Mouse (Mus musculus) ES-Bruce4 (cell line): ENCODE measurements around the gene Eif1b. TPM values are rescaled to one million over a fixed set of nuclear protein-coding genes. Genes with fewer than 3 reads are reported as not detected.

Experiments
- H3K27ac ChIP-seq: 2 replicates; pipeline ENCODE4 v1.5.1; 2012; ENCODE audit warnings: low read length, inconsistent platforms; ENCODE audit not compliant: insufficient read depth
- H3K27me3 ChIP-seq: 2 replicates; pipeline ENCODE4 v1.6.1; 2012; ENCODE audit warnings: mild to moderate bottlenecking, low read length, inconsistent platforms; ENCODE audit not compliant: control insufficient read depth, poor library complexity, insufficient read depth, severe bottlenecking
- H3K36me3 ChIP-seq: 2 replicates; pipeline ENCODE4 v1.6.1; 2012; ENCODE audit warnings: inconsistent platforms, mild to moderate bottlenecking, low read length, moderate library complexity; ENCODE audit not compliant: control insufficient read depth, poor library complexity, insufficient read depth, severe bottlenecking
- H3K4me1 ChIP-seq: one replicate; pipeline ENCODE4 v1.8.1; 2011; ENCODE audit warnings: low read length; ENCODE audit not compliant: control insufficient read depth, insufficient read depth
- H3K4me3 ChIP-seq: 2 replicates; pipeline ENCODE4 v1.5.1; 2011; ENCODE audit warnings: low read depth, mild to moderate bottlenecking, low read length
- H3K9ac ChIP-seq: 2 replicates; pipeline ENCODE4 v1.6.1; 2012; ENCODE audit warnings: low read depth, mild to moderate bottlenecking, inconsistent platforms; ENCODE audit not compliant: poor library complexity, severe bottlenecking
- H3K9me3 ChIP-seq: replicated peaks from 2 replicates; pipeline ENCODE4 v1.6.1; 2012; ENCODE audit warnings: mild to moderate bottlenecking, low read length, inconsistent platforms; ENCODE audit not compliant: control insufficient read depth, poor library complexity, insufficient read depth, severe bottlenecking
- CTCF ChIP-seq: IDR thresholded peaks from one replicate; pipeline ENCODE4 v1.8.1; 2011; ENCODE audit warnings: low read depth, low read length
- EP300 ChIP-seq: IDR thresholded peaks from 2 replicates; pipeline ENCODE4 v1.6.1; 2011; ENCODE audit warnings: low read depth, low read length; ENCODE audit not compliant: insufficient read depth
- POLR2A ChIP-seq: IDR thresholded peaks from one replicate; pipeline ENCODE4 v1.8.1; 2011; ENCODE audit warnings: low read length; ENCODE audit not compliant: insufficient read depth
- polyA plus RNA-seq: library from polyadenylated mRNA; stranded (reverse); fragments of >200 nt; gene quantifications from 2 replicates; pipeline ENCODE4 v1.2.4, GENCODE M21; 2011; ENCODE audit warnings: low read depth; ENCODE audit not compliant: missing spikeins, insufficient read depth, insufficient read length

Gene Eif1b
- 27.0 TPM in 2 replicates for polyA plus RNA-seq

GRCm38 (mm10) chr9:120492010-120492399 lies at the start of gene Eif1b:
Gene Eif1b (plus strand): TSS chr9:120492232.
- TF ChIP-seq CTCF (no peak), POLR2A (no peak), EP300 (no peak)

GRCm38 (mm10) chr9:120444642-120445041 lies 47.4 kb upstream of the Eif1b start:
- Histone ChIP-seq H3K27ac (no peak overlapping the region), H3K4me3 (no peak overlapping the region), H3K27me3 (no peaks in the 10 kb centered on the region), H3K9me3 (no peaks in the 10 kb centered on the region), H3K9ac (no peak overlapping the region), H3K4me1 (no peaks in the 10 kb centered on the region), H3K36me3 (no peaks in the 10 kb centered on the region)
- TF ChIP-seq CTCF (no peak), EP300 (no peak), POLR2A (no peak)

More at GRCm38 (mm10) chr9:120492010-120492399, at the start of gene Eif1b:
- H3K9ac ChIP-seq, result peak within 1 kb of the TSS; percentile 94
- H3K4me1 ChIP-seq, result no peaks in the 10 kb centered on the region
- H3K27ac ChIP-seq, result no peak within 1 kb of the TSS
- H3K36me3 ChIP-seq, result peaks cover 7% of the 10 kb centered on the region
- H3K27me3 ChIP-seq, result no peaks in the 10 kb centered on the region
- H3K4me3 ChIP-seq, result peak within 1 kb of the TSS; percentile 76
- no peaks in the 10 kb centered on the region for H3K9me3 ChIP-seq

- H3K27me3 ChIP-seq, result no peaks in the 10 kb centered on the region
- H3K36me3 ChIP-seq, result no peaks in the 10 kb centered on the region
- TF ChIP-seq CTCF (no peak), EP300 (no peak), POLR2A (no peak)
- H3K9me3 ChIP-seq, result no peaks in the 10 kb centered on the region
- no peaks in the 10 kb centered on the region for H3K4me1 ChIP-seq
- no peak overlapping the region for H3K4me3 ChIP-seq
- no peak overlapping the region for H3K27ac ChIP-seq
- H3K9ac ChIP-seq, result no peak overlapping the region
Observed at GRCm38 (mm10) chr9:120449696-120450329, 42.2 kb upstream of the Eif1b start.

GRCm38 (mm10) chr9:120455768-120456655 lies 36.0 kb upstream of the Eif1b start:
- Histone ChIP-seq H3K9me3 (no peaks in the 10 kb centered on the region), H3K27me3 (no peaks in the 10 kb centered on the region), H3K4me1 (no peaks in the 10 kb centered on the region), H3K36me3 (no peaks in the 10 kb centered on the region), H3K4me3 (no peak overlapping the region), H3K9ac (no peak overlapping the region), H3K27ac (no peak overlapping the region)
- TF ChIP-seq EP300, result no peak
- TF ChIP-seq CTCF, result no peak
- TF ChIP-seq POLR2A, result no peak

- no peaks in the 10 kb centered on the region for H3K27me3 ChIP-seq
- no peak overlapping the region for H3K9ac ChIP-seq
- no peaks in the 10 kb centered on the region for H3K36me3 ChIP-seq
- TF ChIP-seq POLR2A, result no peak
- no peak for TF ChIP-seq CTCF
- no peak for TF ChIP-seq EP300
- H3K4me3 ChIP-seq, result no peak overlapping the region
- no peaks in the 10 kb centered on the region for H3K9me3 ChIP-seq
- no peak overlapping the region for H3K27ac ChIP-seq
- H3K4me1 ChIP-seq, result no peaks in the 10 kb centered on the region
Observed at GRCm38 (mm10) chr9:120470431-120470830, 21.6 kb upstream of the Eif1b start.

GRCm38 (mm10) chr9:120481644-120482043 lies 10.4 kb upstream of the Eif1b start:
- H3K36me3 ChIP-seq, result no peaks in the 10 kb centered on the region
- no peaks in the 10 kb centered on the region for H3K9me3 ChIP-seq
- TF ChIP-seq POLR2A (no peak), EP300 (no peak), CTCF (no peak)
- H3K27ac ChIP-seq, result no peak overlapping the region
- no peaks in the 10 kb centered on the region for H3K27me3 ChIP-seq
- no peak overlapping the region for H3K9ac ChIP-seq
- H3K4me1 ChIP-seq, result no peaks in the 10 kb centered on the region
- H3K4me3 ChIP-seq, result no peak overlapping the region
